ENCODE assay signal across 8 mouse cellular contexts in the genomic region with DNA sequence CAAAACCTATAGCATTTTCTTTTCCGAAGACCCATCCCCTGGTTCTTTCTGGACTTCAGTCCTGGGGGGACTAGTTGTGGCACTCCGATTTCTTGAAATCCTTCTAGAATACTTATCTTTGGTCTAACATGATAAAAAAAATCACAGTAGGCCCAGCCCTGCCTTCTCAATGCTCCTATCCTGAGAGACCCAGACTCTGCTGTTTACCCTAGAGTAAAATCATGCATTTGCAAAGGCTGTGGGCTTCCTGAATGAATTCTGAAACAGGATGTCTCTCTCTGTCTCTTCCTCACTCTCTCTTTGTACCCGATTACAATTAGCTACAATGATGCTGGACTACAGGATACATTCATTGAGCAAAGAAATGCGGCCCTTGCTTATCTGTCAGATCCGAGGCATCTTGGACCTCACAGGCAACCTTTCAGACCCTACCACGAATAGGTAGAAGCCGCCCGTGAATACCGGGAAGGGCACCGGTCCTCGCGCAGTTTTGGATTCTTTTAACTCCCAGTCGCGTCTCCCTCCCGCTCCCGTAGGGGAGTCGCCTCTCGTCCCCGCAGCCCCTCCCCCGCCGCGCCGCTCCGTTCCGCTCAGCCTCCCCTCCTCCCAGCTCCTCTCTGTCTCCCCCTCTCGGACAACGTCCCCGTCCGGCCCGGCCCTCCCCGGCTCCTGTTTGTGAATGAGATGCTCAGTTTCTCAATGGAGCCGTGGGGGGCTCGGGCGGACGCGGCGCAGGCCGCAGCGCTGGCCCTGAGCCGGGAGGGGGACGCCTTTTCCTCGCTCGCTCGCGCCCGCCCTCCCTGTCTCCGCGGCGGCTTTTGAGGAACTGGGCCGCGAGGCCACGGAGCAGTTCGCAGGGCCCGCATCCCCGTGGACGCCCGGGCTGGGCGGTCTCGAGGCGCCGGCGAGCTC. TPM values are rescaled to one million over a fixed set of nuclear protein-coding genes. Genes with fewer than 3 reads are reported as not detected.
A peak's percentile ranks its signal among the peaks of the same experiment; 100 is the strongest.
DNase-seq lines count a peak whose midpoint lies in the region; ATAC-seq and TF ChIP-seq lines count a peak whose summit lies in the region.

Ptpn9 (plus strand) TSS at position 638 of the 912 bp plus-strand sequence.

- DNase-seq in R1 (ENCODE audit: low read depth, low spot score): peak; percentile 87
- peak; percentile 98 for DNase-seq in cerebellum, postnatal 10 days
- DNase-seq in frontal cortex, postnatal 10 days (ENCODE audit: low spot score in 2 of 2): peak; percentile 81 to 88
- peak; percentile 93 for DNase-seq in hindbrain, embryonic 11.5 days (ENCODE audit: low spot score)
- peak; percentile 80 for DNase-seq in layer of hippocampus, adult 9-11 months
- DNase-seq in lung, postnatal 0 days (ENCODE audit: low spot score): peak; percentile 94
- peak; percentile 86 for DNase-seq in ovary, postnatal 14 days (ENCODE audit: low spot score)
- peak; percentile 83 to 84 for DNase-seq in thymus, postnatal 36 days

- H3K27ac ChIP-seq in hindbrain, embryonic 11.5 days (ENCODE audit: low read depth, low read length): peak within 1 kb of the TSS; percentile 96
- peak within 1 kb of the TSS; percentile 97 for H3K27ac ChIP-seq in lung, postnatal 0 days (ENCODE audit: low read length)

- H3K4me1 ChIP-seq in hindbrain, embryonic 11.5 days (replicated peaks; ENCODE audit: control insufficient read depth, insufficient read depth, low read length): no peaks in the 10 kb centered on the region
- H3K4me1 ChIP-seq in lung, postnatal 0 days (ENCODE audit: insufficient read depth, low read depth, low read length): peaks cover 7% of the 10 kb centered on the region; the same call in 1 of the 2 replicates

- H3K9me3 ChIP-seq in hindbrain, embryonic 11.5 days (ENCODE audit: control insufficient read depth, low read length): no peaks in the 10 kb centered on the region
- no peaks in the 10 kb centered on the region for H3K9me3 ChIP-seq in lung, postnatal 0 days (ENCODE audit: low read length)

- peak; percentile 95 for ATAC-seq in hindbrain, embryonic 11.5 days (ENCODE audit: low FRiP score)
- peak; percentile 94 for ATAC-seq in lung, postnatal 0 days

- H3K36me3 ChIP-seq in hindbrain, embryonic 11.5 days (ENCODE audit: control insufficient read depth, insufficient read depth, low read length): no peaks in the 10 kb centered on the region
- no peaks in the 10 kb centered on the region for H3K36me3 ChIP-seq in lung, postnatal 0 days (ENCODE audit: insufficient read depth, low read length)

- H3K9ac ChIP-seq in hindbrain, embryonic 11.5 days (ENCODE audit: low read depth, low read length): peak within 1 kb of the TSS; percentile 96
- peak within 1 kb of the TSS; percentile 92 for H3K9ac ChIP-seq in lung, postnatal 0 days (replicated peaks; ENCODE audit: low read depth)

- TF ChIP-seq EP300 in lung, postnatal 0 days (IDR thresholded peaks at IDR 0.05): no peak

- peak; percentile 78 for TF ChIP-seq CTCF in lung, postnatal 0 days (IDR thresholded peaks at IDR 0.05)

- WGBS in hindbrain, embryonic 11.5 days: 3% methylated on average over 57 of the region's 62 CpGs
- WGBS in lung, postnatal 0 days: 3% methylated on average over 57 of the region's 62 CpGs

- H3K4me3 ChIP-seq in hindbrain, embryonic 11.5 days (ENCODE audit: low read depth, low read length): peak within 1 kb of the TSS; percentile 95
- H3K4me3 ChIP-seq in lung, postnatal 0 days (ENCODE audit: low read depth, low read length): peak within 1 kb of the TSS; percentile 80

- no peaks in the 10 kb centered on the region for H3K27me3 ChIP-seq in hindbrain, embryonic 11.5 days (ENCODE audit: control insufficient read depth, insufficient read depth, low read length)
- no peaks in the 10 kb centered on the region for H3K27me3 ChIP-seq in lung, postnatal 0 days (replicated peaks; ENCODE audit: insufficient read depth, low read length)

- peak within 1 kb of the TSS; percentile 74 for H3K4me2 ChIP-seq in hindbrain, embryonic 11.5 days (replicated peaks; ENCODE audit: low read depth, low read length)
- peak within 1 kb of the TSS; percentile 73 for H3K4me2 ChIP-seq in lung, postnatal 0 days (replicated peaks; ENCODE audit: low read depth, low read length)

RNA-seq across cellular contexts. Expression of gene Ptpn9, which starts in this region (rescaled TPM):
- 28.1 and 34.0 TPM in 2 replicates for polyA plus RNA-seq in hindbrain, embryonic 11.5 days (2014; fragmentation: Nextera tagmentation; extraction: Ambion mirVana)
- 20.1 and 22.8 TPM in 2 replicates for polyA plus RNA-seq in lung, postnatal 0 days (2015; fragmentation: Nextera tagmentation; extraction: Ambion mirVana)

Comparison
In these comparisons a context has a peak if more than half of its experiments do, and no peak if none do; other contexts are left out.
1. Peak in every context shown above with its lines: DNase-seq, ATAC-seq, H3K4me3 ChIP-seq and H3K27ac ChIP-seq.